Mouse (Mus musculus) neural tube, embryonic 11.5 days (tissue): ENCODE measurements around the gene Nol6. TPM values are rescaled to one million over a fixed set of nuclear protein-coding genes. Genes with fewer than 3 reads are reported as not detected.
"Not testable (repeated sequence)": the region's sequence is repeated elsewhere in the genome, so short reads cannot be mapped to it uniquely, and the experiment has no call there.

Source experiments
- ATAC-seq: fragments of 200-750 bp; cut with Nextera tagmentation; 2 replicates; pipeline ENCODE4 v1.8.0; 2017; ENCODE audit warnings: moderate number of reproducible peaks, mild to moderate bottlenecking, moderate TSS enrichment, moderate library complexity; ENCODE audit not compliant: insufficient read depth, low FRiP score, low TSS enrichment
- DNase-seq: peaks from one replicate; pipeline ENCODE4 v3.0.0-alpha.2; 2015; ENCODE audit warnings: low spot score
- H3K27ac ChIP-seq: fragments of 300-500 bp; sonication (generic); 2 replicates; pipeline ENCODE4 v1.5.1; 2014; ENCODE audit warnings: low read depth, mild to moderate bottlenecking, low read length
- H3K27me3 ChIP-seq: fragments of 300-500 bp; sonication (generic); 2 replicates; pipeline ENCODE4 v1.6.1; 2014; ENCODE audit warnings: mild to moderate bottlenecking, low read length, mixed read lengths; ENCODE audit not compliant: control insufficient read depth, insufficient read depth
- H3K36me3 ChIP-seq: fragments of 300-500 bp; sonication (generic); 2 replicates; pipeline ENCODE4 v1.6.1; 2014; ENCODE audit warnings: mild to moderate bottlenecking, low read length, moderate library complexity, mixed read lengths; ENCODE audit not compliant: control insufficient read depth, insufficient read depth
- H3K4me1 ChIP-seq: fragments of 300-500 bp; sonication (generic); 2 replicates; pipeline ENCODE4 v1.6.1; 2014; ENCODE audit warnings: low read length, mixed read lengths; ENCODE audit not compliant: control insufficient read depth, insufficient read depth
- H3K4me2 ChIP-seq: fragments of 300-500 bp; sonication (generic); 2 replicates; pipeline ENCODE4 v1.6.1; 2014; ENCODE audit warnings: low read depth, mild to moderate bottlenecking, moderate library complexity
- H3K4me3 ChIP-seq: fragments of 300-500 bp; sonication (generic); 2 replicates; pipeline ENCODE4 v1.5.1; 2014; ENCODE audit warnings: low read depth, low read length
- H3K9ac ChIP-seq: fragments of 300-500 bp; sonication (generic); 2 replicates; pipeline ENCODE4 v1.6.1; 2014; ENCODE audit warnings: mild to moderate bottlenecking, low read length
- H3K9me3 ChIP-seq: fragments of 300-500 bp; sonication (generic); 2 replicates; pipeline ENCODE4 v1.6.1; 2016; ENCODE audit warnings: low read length; ENCODE audit not compliant: control insufficient read depth
- WGBS: fragments of 180-500 bp; shearing (Covaris S2); extraction: QIAGEN DNeasy Blood & Tissue Kit; methylation state at CpG from one replicate; pipeline ENCODE4 v1.1.7; 2014; 5-methylcytosine and 5-hydroxymethylcytosine counted together
- polyA plus RNA-seq: library from polyadenylated mRNA; unstranded; fragments of >200 nt; fragmentation: Nextera tagmentation; extraction: Ambion mirVana; gene quantifications from 2 replicates; pipeline ENCODE4 v1.2.1, GENCODE M21; 2014

Gene Nol6
- polyA plus RNA-seq, 1 experiment from 2014 or later = 25.1 TPM

DNA sequence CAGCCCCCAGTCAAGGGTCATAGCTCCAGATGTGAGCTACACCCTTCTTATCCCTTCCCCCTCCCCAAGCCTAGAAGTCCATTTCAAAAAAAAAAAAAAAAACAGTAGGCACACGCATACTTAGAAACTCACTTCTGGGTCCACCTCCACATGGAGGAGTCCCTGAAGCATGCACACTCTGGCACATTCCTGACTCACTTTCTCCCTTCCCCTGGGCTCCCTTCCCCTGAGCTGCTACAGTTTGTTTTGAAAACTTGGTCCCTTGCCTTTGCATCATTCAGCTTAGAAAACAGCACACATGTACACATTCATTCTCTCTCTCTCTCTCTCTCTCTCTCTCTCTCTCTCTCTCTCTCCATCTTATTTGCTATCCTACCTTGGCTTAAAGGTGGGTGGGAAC is 31.3 kb downstream of the Nol6 start:
- Histone ChIP-seq H3K4me2 (no peak overlapping the region), H3K4me3 (no peak overlapping the region), H3K9me3 (no peaks in the 10 kb centered on the region), H3K27me3 (peaks cover 11% of the 10 kb centered on the region), H3K9ac (no peak overlapping the region), H3K27ac (no peak overlapping the region), H3K4me1 (peaks cover 2% of the 10 kb centered on the region; the same call in 1 of the 2 replicates), H3K36me3 (no peaks in the 10 kb centered on the region)
- no peak for DNase-seq
- WGBS = 60% methylated on average over 1 of the region's 1 CpGs
- no peak for ATAC-seq

DNA sequence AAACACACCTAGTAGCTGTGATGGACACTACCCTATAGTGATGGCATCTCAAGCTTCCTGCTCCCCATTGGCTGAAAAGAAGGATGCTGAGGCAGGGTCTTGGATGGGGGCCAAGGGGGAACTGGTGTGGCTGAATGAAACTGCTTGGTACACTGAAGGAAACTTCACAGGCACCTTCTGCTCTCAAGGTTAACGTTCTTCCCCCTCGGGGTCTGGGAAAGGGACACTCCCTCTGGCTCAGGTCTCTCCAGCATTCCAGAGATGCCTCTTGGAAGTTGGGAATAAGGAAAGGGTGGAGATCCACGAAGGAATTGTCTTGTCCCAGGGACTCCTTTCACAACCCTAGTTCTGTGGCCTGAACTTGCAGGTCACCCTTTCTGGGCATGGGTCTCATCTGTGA is 32.9 kb downstream of the Nol6 start:
- Histone ChIP-seq H3K4me2 (no peak overlapping the region), H3K4me1 (no peaks in the 10 kb centered on the region), H3K27ac (no peak overlapping the region), H3K27me3 (no peaks in the 10 kb centered on the region), H3K36me3 (no peaks in the 10 kb centered on the region), H3K4me3 (no peak overlapping the region), H3K9me3 (no peaks in the 10 kb centered on the region), H3K9ac (no peak overlapping the region)
- DNase-seq = no peak
- ATAC-seq = no peak
- WGBS = 56% methylated on average over 3 of the region's 3 CpGs

DNA sequence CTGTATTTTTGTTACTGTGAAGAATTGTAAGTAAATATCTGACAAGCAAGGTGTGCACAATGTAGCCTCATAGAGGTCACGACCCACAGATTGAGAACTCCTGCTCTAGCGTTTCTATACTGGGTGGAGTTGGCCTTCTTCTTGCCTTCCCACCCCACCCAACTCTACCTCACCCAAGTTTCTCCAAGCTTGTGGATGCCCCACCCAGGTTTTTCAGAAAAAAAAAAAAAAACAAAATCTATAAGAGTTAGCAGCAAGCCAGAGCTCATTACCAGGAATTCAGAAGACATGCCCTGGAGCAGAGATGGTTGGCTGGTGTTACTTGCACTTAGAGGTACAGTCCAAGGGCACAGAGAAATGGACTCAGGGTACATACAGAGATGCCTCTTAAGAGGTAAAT is 34.5 kb downstream of the Nol6 start:
- no peak for ATAC-seq
- DNase-seq = no peak
- 89% methylated on average over 2 of the region's 2 CpGs for WGBS
- Histone ChIP-seq H3K9ac (no peak overlapping the region), H3K4me1 (no peaks in the 10 kb centered on the region), H3K27me3 (no peaks in the 10 kb centered on the region), H3K4me2 (no peak overlapping the region), H3K36me3 (no peaks in the 10 kb centered on the region), H3K4me3 (no peak overlapping the region), H3K9me3 (no peaks in the 10 kb centered on the region), H3K27ac (no peak overlapping the region)

DNA sequence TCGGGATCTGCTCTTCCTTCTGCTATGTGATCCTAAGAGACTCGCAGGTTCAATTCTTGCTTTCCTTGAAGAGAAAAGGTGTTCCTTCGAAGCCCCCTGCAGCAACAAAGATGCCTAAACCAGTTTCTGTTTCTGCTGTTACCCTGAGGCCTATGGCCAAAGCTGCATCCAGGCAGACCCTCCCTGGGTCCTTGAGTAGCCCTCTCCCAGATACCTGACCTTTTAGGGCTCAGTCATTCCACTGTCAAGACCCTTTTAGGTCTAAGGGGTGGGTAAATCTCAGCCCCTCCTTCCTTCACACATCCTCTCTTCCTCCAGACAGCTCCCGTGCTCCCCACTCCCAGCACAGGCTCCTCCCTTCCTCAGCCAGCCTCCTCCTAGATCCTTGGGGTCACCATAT is 35.1 kb downstream of the Nol6 start:
- Histone ChIP-seq H3K9me3 (no peaks in the 10 kb centered on the region), H3K4me1 (no peaks in the 10 kb centered on the region), H3K27me3 (no peaks in the 10 kb centered on the region), H3K36me3 (no peaks in the 10 kb centered on the region), H3K9ac (no peak overlapping the region), H3K4me3 (no peak overlapping the region), H3K4me2 (no peak overlapping the region), H3K27ac (no peak overlapping the region)
- DNase-seq (no peak), ATAC-seq (no peak)
- 86% methylated on average over 4 of the region's 4 CpGs for WGBS

DNA sequence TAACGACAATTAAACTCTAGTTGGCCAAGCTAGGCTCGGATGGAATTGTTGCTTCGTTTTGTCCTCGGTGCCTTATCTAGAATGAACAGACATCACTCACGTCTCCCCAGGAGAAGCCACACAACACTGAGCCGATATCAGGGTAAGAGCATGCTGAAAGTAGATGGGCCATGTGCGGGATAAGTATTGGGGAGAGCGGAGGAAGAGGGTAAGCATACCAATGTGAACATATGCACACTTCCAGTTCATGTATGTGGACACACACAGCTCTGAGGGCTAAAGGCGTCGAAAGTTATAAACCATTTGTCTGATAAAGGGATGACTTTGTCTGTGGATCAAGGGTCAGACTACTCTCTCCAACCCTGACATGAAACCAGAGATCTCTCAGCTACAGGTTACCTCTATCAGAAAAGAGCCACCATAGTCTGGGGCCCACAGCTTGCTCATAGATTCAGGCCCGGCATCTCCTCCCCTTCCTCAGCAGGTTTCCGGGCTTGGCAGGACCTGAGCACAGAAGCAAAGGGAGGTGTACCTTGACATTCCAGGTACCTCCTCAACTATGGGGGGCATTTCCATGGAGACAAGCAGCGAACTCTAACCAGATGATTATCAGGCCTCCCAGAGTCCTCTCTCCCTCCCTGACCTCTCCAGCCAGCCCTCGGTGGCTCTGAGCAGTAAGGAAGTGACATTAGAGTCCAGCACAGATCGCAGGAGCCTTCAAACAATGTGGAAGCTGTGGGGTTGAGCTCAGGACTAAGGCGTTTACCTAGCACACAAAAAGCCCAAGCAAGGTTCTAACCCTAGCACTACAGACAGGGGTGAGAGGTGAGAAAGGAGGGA is 36.6 kb downstream of the Nol6 start:
- Histone ChIP-seq H3K9ac (no peak overlapping the region), H3K4me3 (no peak overlapping the region), H3K4me2 (no peak overlapping the region), H3K36me3 (no peaks in the 10 kb centered on the region), H3K27me3 (no peaks in the 10 kb centered on the region), H3K9me3 (no peaks in the 10 kb centered on the region), H3K27ac (no peak overlapping the region), H3K4me1 (no peaks in the 10 kb centered on the region)
- ATAC-seq (no peak), DNase-seq (no peak)
- WGBS = 86% methylated on average over 16 of the region's 16 CpGs

DNA sequence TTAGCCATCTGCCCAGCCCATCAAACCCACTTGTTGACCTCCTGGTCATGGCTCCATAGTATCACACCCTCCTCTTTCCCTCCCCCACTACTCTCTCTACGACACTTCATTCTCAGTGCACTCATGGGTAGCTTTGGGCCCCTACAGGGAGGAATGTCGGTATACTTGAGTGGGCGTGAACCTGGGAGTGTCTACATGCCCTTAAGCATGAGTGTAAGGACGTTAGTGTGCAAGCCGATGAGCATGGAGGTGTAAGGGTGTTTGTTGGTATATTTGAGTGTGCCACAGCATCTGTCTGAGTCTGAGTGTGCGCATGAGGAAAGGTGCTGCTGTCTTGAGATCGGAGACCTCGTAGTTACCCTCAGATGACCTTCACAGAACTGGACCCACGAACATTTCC is 37.3 kb downstream of the Nol6 start:
- Histone ChIP-seq H3K9ac (no peak overlapping the region), H3K27ac (no peak overlapping the region), H3K36me3 (no peaks in the 10 kb centered on the region), H3K4me1 (no peaks in the 10 kb centered on the region), H3K4me3 (no peak overlapping the region), H3K9me3 (no peaks in the 10 kb centered on the region), H3K27me3 (no peaks in the 10 kb centered on the region), H3K4me2 (no peak overlapping the region)
- no peak for DNase-seq
- WGBS = 77% methylated on average over 9 of the region's 9 CpGs
- no peak for ATAC-seq

DNA sequence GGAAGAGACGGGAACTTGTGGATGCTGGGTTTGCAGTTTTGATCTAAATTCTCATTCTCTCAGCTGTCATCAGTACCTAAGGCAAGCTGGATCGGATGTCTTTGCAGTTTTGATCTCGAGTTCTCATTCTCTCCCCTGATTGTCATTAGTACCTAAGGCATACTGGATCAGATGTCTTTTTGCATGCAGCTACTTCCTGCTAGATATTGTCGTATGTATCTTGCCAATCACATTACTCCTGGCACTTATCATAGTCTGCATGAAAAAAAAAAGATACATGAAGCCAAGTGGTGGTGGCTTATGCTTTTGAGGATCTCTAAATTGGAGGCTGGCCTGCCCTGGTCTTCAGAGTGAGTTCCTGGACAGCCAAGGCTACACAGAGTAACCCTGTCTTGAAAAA is 39.4 kb downstream of the Nol6 start:
- WGBS = 85% methylated on average over 4 of the region's 4 CpGs
- H3K9me3 ChIP-seq = no peaks in the 10 kb centered on the region
- no peak overlapping the region for H3K4me2 ChIP-seq

DNA sequence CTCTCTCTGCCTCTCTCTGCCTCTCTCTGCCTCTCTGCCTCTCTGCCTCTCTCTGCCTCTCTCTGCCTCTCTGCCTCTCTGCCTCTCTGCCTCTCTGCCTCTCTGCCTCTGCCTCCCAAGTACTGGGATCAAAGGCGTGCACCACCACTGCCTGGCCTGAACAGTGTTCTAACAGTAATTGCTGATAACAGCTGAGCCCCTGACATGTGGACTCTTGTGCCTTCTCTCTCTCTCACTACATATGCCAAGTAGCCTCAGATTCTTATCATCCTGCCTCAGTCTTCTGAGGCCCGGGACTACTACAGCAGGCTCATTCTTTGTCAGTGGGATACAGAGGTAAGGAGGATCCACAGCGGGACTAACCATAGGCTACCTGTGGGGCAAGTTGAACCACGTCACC is 41.5 kb downstream of the Nol6 start:
- ATAC-seq, H3K27me3 ChIP-seq, H3K4me2 ChIP-seq, H3K4me3 ChIP-seq, H3K36me3 ChIP-seq, H3K9ac ChIP-seq, H3K4me1 ChIP-seq, H3K9me3 ChIP-seq, DNase-seq, H3K27ac ChIP-seq: not testable (repeated sequence)
- WGBS = 72% methylated on average over 4 of the region's 4 CpGs

More for the DNA sequence above, 39.4 kb downstream of the Nol6 start:
- Histone ChIP-seq H3K9ac (no peak overlapping the region), H3K27me3 (no peaks in the 10 kb centered on the region), H3K4me3 (no peak overlapping the region), H3K36me3 (no peaks in the 10 kb centered on the region), H3K27ac (no peak overlapping the region), H3K4me1 (no peaks in the 10 kb centered on the region)
- ATAC-seq (no peak), DNase-seq (no peak)

DNA sequence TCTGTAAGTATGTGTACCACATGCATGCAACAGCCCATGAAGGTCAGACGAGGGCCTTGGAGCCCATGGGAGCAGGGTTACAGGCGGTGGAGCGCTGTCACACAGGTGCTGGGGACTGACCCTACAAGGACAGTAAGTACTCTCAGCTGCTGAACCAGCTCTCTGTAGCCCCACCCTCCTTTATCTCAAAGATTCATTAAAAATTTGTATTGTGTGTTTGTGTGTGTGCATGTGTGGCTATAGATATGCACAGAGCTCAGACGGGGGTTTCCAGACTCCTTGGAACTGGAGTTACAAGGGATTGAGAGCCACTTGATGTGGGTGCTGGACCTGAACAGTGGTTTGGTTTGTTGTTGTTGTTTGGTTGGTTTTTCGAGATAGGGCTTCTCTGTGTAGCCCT is 42.5 kb downstream of the Nol6 start:
- Histone ChIP-seq H3K4me1 (no peaks in the 10 kb centered on the region), H3K4me2 (no peak overlapping the region), H3K36me3 (no peaks in the 10 kb centered on the region), H3K4me3 (no peak overlapping the region), H3K9me3 (no peaks in the 10 kb centered on the region), H3K27me3 (no peaks in the 10 kb centered on the region), H3K27ac (no peak overlapping the region), H3K9ac (no peak overlapping the region)
- DNase-seq (no peak), ATAC-seq (no peak)
- WGBS = 89% methylated on average over 5 of the region's 5 CpGs
